Comparison of ENCODE assay signal across 16 mouse cellular contexts in genomic region chr7:120567366-120567765, GRCm38 (mm10).
"Had no signal": no experiment of that assay in that cellular context is flagged by ENCODE, and none has a peak within 500 bp of the region (broad histone marks: within the 10 kb centered on the region; RNA-seq: fewer than 3 reads in every experiment).

No protein-coding gene starts in this region.

- H3K27ac ChIP-seq: neural tube, embryonic 13.5 days; neural tube, embryonic 15.5 days; stomach, embryonic 15.5 days; stomach, postnatal 0 days had no signal

- DNase-seq: retina, postnatal 1 day; right cerebral cortex, adult 18-20 months; right cerebral cortex, postnatal 14 days; right cerebral cortex, postnatal 25 days; right cerebral cortex, postnatal 4 days; spleen, adult 18-20 months; thymus, adult 18-20 months; thymus, adult 2 months; thymus, postnatal 14 days; thymus, postnatal 25 days; thymus, postnatal 36 days; thymus, postnatal 4 days had no signal

- H3K27me3 ChIP-seq: neural tube, embryonic 13.5 days; neural tube, embryonic 15.5 days; stomach, embryonic 15.5 days had no signal

- H3K9ac ChIP-seq: neural tube, embryonic 13.5 days; neural tube, embryonic 15.5 days; stomach, embryonic 15.5 days had no signal

- H3K9me3 ChIP-seq: neural tube, embryonic 13.5 days; neural tube, embryonic 15.5 days; stomach, embryonic 15.5 days had no signal

- H3K36me3 ChIP-seq: neural tube, embryonic 13.5 days; neural tube, embryonic 15.5 days; stomach, embryonic 15.5 days had no signal

- H3K4me1 ChIP-seq: neural tube, embryonic 13.5 days; neural tube, embryonic 15.5 days; stomach, embryonic 15.5 days had no signal

- H3K4me3 ChIP-seq: neural tube, embryonic 13.5 days; neural tube, embryonic 15.5 days; stomach, embryonic 15.5 days had no signal

- H3K4me2 ChIP-seq: neural tube, embryonic 13.5 days; neural tube, embryonic 15.5 days; stomach, embryonic 15.5 days had no signal
